Mouse (Mus musculus) brain, embryonic 18.5 days (tissue): ENCODE data around the gene Gm9602.
"Not testable (repeated sequence)": the region's sequence is repeated elsewhere in the genome, so short reads cannot be mapped to it uniquely, and the experiment has no call there.

Experiments
- DNase-seq: peaks from one replicate; pipeline ENCODE4 v3.0.0-alpha.2; 2012; ENCODE audit warnings: low read depth, low spot score

Gm9602 gene

DNA sequence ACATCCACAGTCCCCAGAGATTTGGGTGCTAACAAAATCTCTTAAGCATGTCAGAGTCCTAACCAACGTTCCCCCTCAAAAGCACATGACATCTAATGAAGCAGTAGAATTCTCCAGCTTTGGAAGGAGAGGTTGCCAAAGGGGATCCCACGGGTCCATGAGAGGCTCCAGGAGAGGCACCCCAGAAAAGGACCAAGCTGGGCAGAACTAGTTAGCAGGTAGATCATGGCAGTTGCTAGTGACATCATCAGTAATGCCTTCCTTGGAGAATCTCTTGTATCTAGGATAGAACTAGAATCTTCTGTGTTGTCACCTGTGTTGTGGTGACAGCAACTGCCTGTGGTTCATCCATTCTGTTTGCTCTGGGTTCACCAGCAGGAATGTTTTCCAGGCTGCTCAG is at the start of gene Gm9602:
Gm9602 (plus strand) TSS at position 301 of the 400 bp plus-strand sequence.
- DNase-seq, result not testable (repeated sequence)

DNA sequence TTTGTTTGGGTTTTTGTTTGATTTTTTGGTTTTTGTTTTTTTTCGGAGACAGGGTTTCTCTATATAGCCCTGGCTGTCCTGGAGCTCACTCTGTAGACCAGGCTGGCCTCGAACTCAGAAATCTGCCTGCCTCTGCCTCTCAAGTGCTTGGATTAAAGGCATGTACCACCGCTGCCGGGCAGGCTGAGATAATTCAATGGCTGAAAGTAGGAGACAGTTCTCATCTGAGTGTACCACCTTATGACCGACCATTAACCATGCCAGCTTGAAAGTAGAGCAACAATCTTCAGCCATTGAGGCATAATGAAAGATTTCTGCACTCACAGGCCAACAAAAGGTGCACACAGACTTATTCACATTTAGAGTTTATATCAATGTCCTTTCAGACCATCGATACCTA is 30.3 kb downstream of the Gm9602 start:
- not testable (repeated sequence) for DNase-seq

DNA sequence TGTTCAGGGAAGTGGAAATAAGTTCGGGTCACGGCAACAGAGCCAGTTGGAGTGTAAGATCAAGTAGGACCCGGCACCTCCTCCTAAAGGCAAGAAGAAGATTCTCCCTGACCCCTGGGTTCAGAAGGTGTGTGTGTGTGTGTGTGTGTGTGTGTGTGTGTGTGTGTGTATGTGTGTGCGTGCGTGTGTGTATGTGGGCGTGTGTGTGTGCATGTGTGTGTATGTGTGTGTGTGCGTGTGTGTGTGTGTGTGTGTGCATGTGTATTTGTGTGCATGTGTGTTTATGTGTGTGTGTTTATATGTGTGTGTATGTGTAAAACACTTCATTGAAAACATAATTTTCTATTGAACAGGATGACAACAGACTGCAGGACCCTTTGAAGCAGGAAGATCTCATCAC is 45.8 kb downstream of the Gm9602 start:
- DNase-seq, result not testable (repeated sequence)
